Mouse (Mus musculus) right cerebral cortex, postnatal 4 days (tissue): ENCODE data around the gene 1700011L22Rik.
A peak's percentile ranks its signal among the peaks of the same experiment; 100 is the strongest.

Experiments
- DNase-seq: peaks from one replicate; pipeline ENCODE4 v3.0.0-alpha.2; 2022

Gene 1700011L22Rik

GRCm38 (mm10) chr8:79248470-79248869 lies at the start of gene 1700011L22Rik:
TSS of gene 1700011L22Rik (minus strand) at chr8:79248570.
- no peak for DNase-seq

GRCm38 (mm10) chr8:79297763-79298162 lies 49.4 kb upstream of the 1700011L22Rik start:
- DNase-seq, result peak; percentile 67

GRCm38 (mm10) chr8:79295276-79296105 lies 47.1 kb upstream of the 1700011L22Rik start:
- DNase-seq, result no peak

- DNase-seq, result peak; percentile 96
Observed at GRCm38 (mm10) chr8:79294610-79295275, 46.4 kb upstream of the 1700011L22Rik start, which contains the start of gene Mmaa. TSS of gene Mmaa (minus strand) at chr8:79294937.

GRCm38 (mm10) chr8:79293841-79294240 lies 45.5 kb upstream of the 1700011L22Rik start:
- no peak for DNase-seq

GRCm38 (mm10) chr8:79292712-79293264 lies 44.4 kb upstream of the 1700011L22Rik start:
- no peak for DNase-seq

- DNase-seq, result peak; percentile 18
Observed at GRCm38 (mm10) chr8:79289592-79289991, 41.2 kb upstream of the 1700011L22Rik start.

GRCm38 (mm10) chr8:79288681-79289080 lies 40.3 kb upstream of the 1700011L22Rik start:
- DNase-seq, result no peak

- no peak for DNase-seq
Observed at GRCm38 (mm10) chr8:79288250-79288649, 39.9 kb upstream of the 1700011L22Rik start.

GRCm38 (mm10) chr8:79286424-79286823 lies 38.1 kb upstream of the 1700011L22Rik start:
- no peak for DNase-seq

- no peak for DNase-seq
Observed at GRCm38 (mm10) chr8:79284626-79285025, 36.3 kb upstream of the 1700011L22Rik start.

GRCm38 (mm10) chr8:79281376-79281890 lies 33.1 kb upstream of the 1700011L22Rik start:
- DNase-seq, result no peak

GRCm38 (mm10) chr8:79277264-79277870 lies 29.0 kb upstream of the 1700011L22Rik start:
- DNase-seq, result no peak

- DNase-seq, result no peak
Observed at GRCm38 (mm10) chr8:79274940-79275339, 26.6 kb upstream of the 1700011L22Rik start.

GRCm38 (mm10) chr8:79273776-79274175 lies 25.4 kb upstream of the 1700011L22Rik start:
- DNase-seq, result no peak

GRCm38 (mm10) chr8:79272676-79273075 lies 24.3 kb upstream of the 1700011L22Rik start:
- no peak for DNase-seq

- DNase-seq, result no peak
Observed at GRCm38 (mm10) chr8:79268921-79269320, 20.6 kb upstream of the 1700011L22Rik start.

GRCm38 (mm10) chr8:79261920-79262319 lies 13.6 kb upstream of the 1700011L22Rik start:
- no peak for DNase-seq

GRCm38 (mm10) chr8:79256076-79256705 lies 7.8 kb upstream of the 1700011L22Rik start:
- no peak for DNase-seq

- DNase-seq, result peak; percentile 13
Observed at GRCm38 (mm10) chr8:79253742-79254141, 5.4 kb upstream of the 1700011L22Rik start.

- DNase-seq, result no peak
Observed at GRCm38 (mm10) chr8:79243422-79243821, 4.9 kb downstream of the 1700011L22Rik start.

GRCm38 (mm10) chr8:79239996-79240395 lies 8.4 kb downstream of the 1700011L22Rik start:
- DNase-seq, result no peak
